32 mouse cellular contexts compared by ENCODE assay signal in genomic region chr11:98134951-98135350, GRCm38 (mm10). TPM values are rescaled to one million over a fixed set of nuclear protein-coding genes. Genes with fewer than 3 reads are reported as not detected.
A peak's percentile ranks its signal among the peaks of the same experiment; 100 is the strongest.
DNase-seq lines count a peak whose midpoint lies in the region; ATAC-seq and TF ChIP-seq lines count a peak whose summit lies in the region.
"Had no signal": no experiment of that assay in that cellular context is flagged by ENCODE, and none has a peak within 500 bp of the region (broad histone marks: within the 10 kb centered on the region; RNA-seq: fewer than 3 reads in every experiment).

No protein-coding gene starts in this region.

- peak; percentile 48 for DNase-seq in gastrocnemius, adult 18-20 months (ENCODE audit: low spot score)
- no peak for DNase-seq in gastrocnemius, postnatal 14 days
- DNase-seq in liver, adult 2 months (ENCODE audit: extremely low read depth, low read depth, low spot score): peak; percentile 62
- no peak for DNase-seq in liver, postnatal 0 days
- DNase-seq in adrenal gland, postnatal 25 days: peak; percentile 19
- DNase-seq in skeletal muscle tissue, adult 2 months (ENCODE audit: low read depth, low spot score): peak; percentile 79
- DNase-seq in cerebellum, postnatal 4 days (ENCODE audit: low spot score in 2 of 2): no peak
- no peak for DNase-seq in hindbrain, embryonic 14.5 days (ENCODE audit: low spot score)
- DNase-seq: cerebellum, adult 2 months; gastrocnemius, postnatal 25 days; heart, postnatal 14 days; kidney, postnatal 36 days; layer of hippocampus, adult 9-11 months; liver, embryonic 13.5 days; right cerebral cortex, adult 18-20 months; right cerebral cortex, postnatal 4 days; thymus, adult 18-20 months; thymus, postnatal 36 days had no signal

- no peaks in the 10 kb centered on the region; the same call in 1 of the 2 replicates for H3K36me3 ChIP-seq in liver, adult 2 months (ENCODE audit: control insufficient read depth, insufficient read depth, low read length)
- peaks cover 2% of the 10 kb centered on the region; the same call in 1 of the 2 replicates for H3K36me3 ChIP-seq in liver, postnatal 0 days (replicated peaks; ENCODE audit: insufficient read depth, low read length)
- H3K36me3 ChIP-seq in hindbrain, embryonic 14.5 days (replicated peaks; ENCODE audit: control insufficient read depth, insufficient read depth): no peaks in the 10 kb centered on the region
- H3K36me3 ChIP-seq: embryonic facial prominence, embryonic 15.5 days; forebrain, embryonic 15.5 days; heart, embryonic 10.5 days; hindbrain, embryonic 15.5 days; liver, embryonic 13.5 days; neural tube, embryonic 13.5 days; stomach, embryonic 15.5 days had no signal

- no peak overlapping the region for H3K4me3 ChIP-seq in liver, adult 2 months (ENCODE audit: insufficient read depth, low read depth, low read length)
- H3K4me3 ChIP-seq in liver, postnatal 0 days (ENCODE audit: low read depth, low read length): no peak overlapping the region
- H3K4me3 ChIP-seq in hindbrain, embryonic 14.5 days (replicated peaks; ENCODE audit: low read length): no peak overlapping the region
- H3K4me3 ChIP-seq: embryonic facial prominence, embryonic 15.5 days; forebrain, embryonic 15.5 days; heart, embryonic 10.5 days; hindbrain, embryonic 15.5 days; kidney, embryonic 15.5 days; limb, embryonic 13.5 days; liver, embryonic 13.5 days; lung, embryonic 15.5 days; midbrain, embryonic 10.5 days; myocyte; neural tube, embryonic 13.5 days; stomach, embryonic 15.5 days had no signal

- WGBS in liver, adult 2 months: 15% methylated on average over 4 of the region's 4 CpGs
- WGBS in liver, postnatal 0 days (ENCODE audit: insufficient replicate concordance): 61% methylated on average over 4 of the region's 4 CpGs
- WGBS in hindbrain, embryonic 14.5 days: 65% methylated on average over 4 of the region's 4 CpGs

- H3K9ac ChIP-seq in liver, adult 2 months (ENCODE audit: low read depth, low read length): no peak overlapping the region
- H3K9ac ChIP-seq in liver, postnatal 0 days (replicated peaks): no peak overlapping the region
- H3K9ac ChIP-seq in hindbrain, embryonic 14.5 days: no peak overlapping the region
- H3K9ac ChIP-seq: embryonic facial prominence, embryonic 15.5 days; forebrain, embryonic 15.5 days; hindbrain, embryonic 15.5 days; kidney, embryonic 15.5 days; limb, embryonic 13.5 days; liver, embryonic 13.5 days; lung, embryonic 15.5 days; neural tube, embryonic 13.5 days; stomach, embryonic 15.5 days had no signal

- H3K9me3 ChIP-seq in liver, postnatal 0 days (ENCODE audit: low read length): no peaks in the 10 kb centered on the region
- H3K9me3 ChIP-seq in hindbrain, embryonic 14.5 days (ENCODE audit: control insufficient read depth, low read length): no peaks in the 10 kb centered on the region
- H3K9me3 ChIP-seq: embryonic facial prominence, embryonic 15.5 days; forebrain, embryonic 15.5 days; heart, embryonic 10.5 days; hindbrain, embryonic 15.5 days; kidney, embryonic 15.5 days; limb, embryonic 13.5 days; liver, embryonic 13.5 days; lung, embryonic 15.5 days; midbrain, embryonic 10.5 days; neural tube, embryonic 13.5 days; stomach, embryonic 15.5 days had no signal

- intact Hi-C loops in gastrocnemius, postnatal 14 days (cut with DNase I; ENCODE audit: low total_unique reads): no loop called here

- no peak for TF ChIP-seq CTCF in liver, adult 2 months (IDR thresholded peaks at IDR 0.05; ENCODE audit: low read depth, low read length)
- TF ChIP-seq CTCF in liver, postnatal 0 days (IDR thresholded peaks at IDR 0.05; ENCODE audit: low read depth): no peak

- no peak for ATAC-seq in liver, postnatal 0 days
- no peak for ATAC-seq in hindbrain, embryonic 14.5 days (ENCODE audit: low FRiP score)
- ATAC-seq: CD4-positive, CD25-positive, alpha-beta regulatory T cell, adult 4 months; forebrain, embryonic 15.5 days; intestine, postnatal 0 days; midbrain, embryonic 16.5 days had no signal

- no peaks in the 10 kb centered on the region for H3K4me1 ChIP-seq in liver, adult 2 months (ENCODE audit: control insufficient read depth, insufficient read depth, low read length)
- no peaks in the 10 kb centered on the region for H3K4me1 ChIP-seq in liver, postnatal 0 days (ENCODE audit: insufficient read depth)
- H3K4me1 ChIP-seq in hindbrain, embryonic 14.5 days (replicated peaks; ENCODE audit: control insufficient read depth, insufficient read depth, low read length): no peaks in the 10 kb centered on the region
- H3K4me1 ChIP-seq: forebrain, embryonic 15.5 days; kidney, embryonic 15.5 days; lung, embryonic 15.5 days; midbrain, embryonic 10.5 days; stomach, embryonic 15.5 days had no signal

- TF ChIP-seq POLR2A in liver, adult 2 months (IDR thresholded peaks at IDR 0.05; ENCODE audit: extremely low read depth, insufficient read depth, low read length): no peak

- H3K79me2 ChIP-seq in liver, adult 2 months (ENCODE audit: control insufficient read depth, insufficient read depth, low read length): peaks cover 31% of the 10 kb centered on the region

- no peak overlapping the region for H3K27ac ChIP-seq in liver, adult 2 months (replicated peaks; ENCODE audit: insufficient read depth, low read depth, low read length)
- no peak overlapping the region for H3K27ac ChIP-seq in liver, postnatal 0 days (ENCODE audit: low read depth)
- H3K27ac ChIP-seq in hindbrain, embryonic 14.5 days: no peak overlapping the region
- H3K27ac ChIP-seq: forebrain, embryonic 15.5 days; heart, embryonic 10.5 days; hindbrain, embryonic 15.5 days; kidney, embryonic 15.5 days; limb, embryonic 13.5 days; liver, embryonic 13.5 days; lung, embryonic 15.5 days; midbrain, embryonic 10.5 days; neural tube, embryonic 13.5 days; stomach, embryonic 15.5 days had no signal

- H3K4me2 ChIP-seq in liver, postnatal 0 days (ENCODE audit: low read depth, low read length): no peak overlapping the region
- H3K4me2 ChIP-seq in hindbrain, embryonic 14.5 days (replicated peaks): no peak overlapping the region
- H3K4me2 ChIP-seq: embryonic facial prominence, embryonic 15.5 days; forebrain, embryonic 15.5 days; hindbrain, embryonic 15.5 days; kidney, embryonic 15.5 days; limb, embryonic 13.5 days; liver, embryonic 13.5 days; lung, embryonic 15.5 days; neural tube, embryonic 13.5 days; stomach, embryonic 15.5 days had no signal

- no peaks in the 10 kb centered on the region for H3K27me3 ChIP-seq in liver, adult 2 months (ENCODE audit: control insufficient read depth, insufficient read depth, low read length)
- H3K27me3 ChIP-seq in liver, postnatal 0 days (ENCODE audit: insufficient read depth, low read length): no peaks in the 10 kb centered on the region
- no peaks in the 10 kb centered on the region for H3K27me3 ChIP-seq in hindbrain, embryonic 14.5 days (ENCODE audit: control insufficient read depth, insufficient read depth, low read length)
- H3K27me3 ChIP-seq: embryonic facial prominence, embryonic 15.5 days; forebrain, embryonic 15.5 days; hindbrain, embryonic 15.5 days; kidney, embryonic 15.5 days; limb, embryonic 13.5 days; liver, embryonic 13.5 days; lung, embryonic 15.5 days; neural tube, embryonic 13.5 days; stomach, embryonic 15.5 days had no signal

- no peak for TF ChIP-seq EP300 in liver, postnatal 0 days (IDR thresholded peaks at IDR 0.05; ENCODE audit: low read depth)

RNA-seq across cellular contexts. Expression of gene Fbxl20, which starts 15.3 kb away (rescaled TPM):
- 1 to 10 TPM; 8.9 to 9.3 TPM for total RNA-seq in gastrocnemius, adult 18-20 months (2021)
- total RNA-seq in gastrocnemius, postnatal 14 days (2021): 10 to 100 TPM in 1 of 2 experiments, 1 to 10 TPM in 1; 8.9 to 12.1 TPM
- total RNA-seq in liver, adult 2 months (2014; rRNA removed): 15.1 and 16.7 TPM in 2 replicates
- 8.7 and 12.3 TPM in 2 replicates for polyA plus RNA-seq in liver, adult 2 months (2012; rRNA removed)
- 4.9 and 6.3 TPM in 2 replicates for polyA plus RNA-seq in liver, postnatal 0 days (2015; fragmentation: Nextera tagmentation; extraction: Ambion mirVana)
- 27.0 and 41.7 TPM in 2 replicates for total RNA-seq in adrenal gland, postnatal 25 days (2021)
- polyA plus RNA-seq in hindbrain, embryonic 14.5 days (2014; fragmentation: Nextera tagmentation; extraction: Ambion mirVana): 18.6 and 19.1 TPM in 2 replicates

RNA-seq across cellular contexts. Expression of gene Med1, which starts 58.1 kb away (rescaled TPM):
- total RNA-seq in gastrocnemius, adult 18-20 months (2021): 10 to 100 TPM; 24.5 to 25.3 TPM
- 10 to 100 TPM; 23.0 to 24.6 TPM for total RNA-seq in gastrocnemius, postnatal 14 days (2021)
- 10.0 and 12.9 TPM in 2 replicates for total RNA-seq in liver, adult 2 months (2014; rRNA removed)
- polyA plus RNA-seq in liver, adult 2 months (2012; rRNA removed): 5.3 and 5.6 TPM in 2 replicates
- 15.0 and 16.2 TPM in 2 replicates for polyA plus RNA-seq in liver, postnatal 0 days (2015; fragmentation: Nextera tagmentation; extraction: Ambion mirVana)
- total RNA-seq in adrenal gland, postnatal 25 days (2021): 75.4 and 86.1 TPM in 2 replicates
- 53.2 and 54.7 TPM in 2 replicates for polyA plus RNA-seq in hindbrain, embryonic 14.5 days (2014; fragmentation: Nextera tagmentation; extraction: Ambion mirVana)

Comparison
In these comparisons a context has a peak if more than half of its experiments do, and no peak if none do; other contexts are left out.
1. DNase-seq: peak in gastrocnemius, adult 18-20 months (single experiment), liver, adult 2 months (single experiment), adrenal gland, postnatal 25 days (single experiment) and skeletal muscle tissue, adult 2 months (single experiment); none in gastrocnemius, postnatal 14 days (single experiment), liver, postnatal 0 days (single experiment), cerebellum, postnatal 4 days (0 of 2) and hindbrain, embryonic 14.5 days (single experiment).